ENCODE assay signal across 25 mouse cellular contexts in genomic region chr7:67681078-67681477, GRCm38 (mm10). TPM values are rescaled to one million over a fixed set of nuclear protein-coding genes. Genes with fewer than 3 reads are reported as not detected.
DNase-seq lines count a peak whose midpoint lies in the region; ATAC-seq and TF ChIP-seq lines count a peak whose summit lies in the region.
"Had no signal": no experiment of that assay in that cellular context is flagged by ENCODE, and none has a peak within 500 bp of the region (broad histone marks: within the 10 kb centered on the region; RNA-seq: fewer than 3 reads in every experiment).

No protein-coding gene starts in this region.

- no peaks in the 10 kb centered on the region for H3K9me3 ChIP-seq in heart, embryonic 16.5 days (replicated peaks; ENCODE audit: control insufficient read depth, low read length)
- H3K9me3 ChIP-seq in kidney, postnatal 0 days (replicated peaks; ENCODE audit: low read length), result no peaks in the 10 kb centered on the region
- H3K9me3 ChIP-seq: embryonic facial prominence, embryonic 15.5 days; heart, embryonic 13.5 days; hindbrain, embryonic 13.5 days had no signal

- no peaks in the 10 kb centered on the region for H3K4me1 ChIP-seq in heart, embryonic 16.5 days (ENCODE audit: control insufficient read depth, insufficient read depth, low read length)
- H3K4me1 ChIP-seq in kidney, postnatal 0 days (replicated peaks; ENCODE audit: insufficient read depth, low read length), result no peaks in the 10 kb centered on the region
- H3K4me1 ChIP-seq: embryonic facial prominence, embryonic 12.5 days; embryonic facial prominence, embryonic 15.5 days; hindbrain, embryonic 13.5 days had no signal

- no peaks in the 10 kb centered on the region for H3K27me3 ChIP-seq in heart, embryonic 16.5 days (ENCODE audit: control insufficient read depth, insufficient read depth, low read length)
- H3K27me3 ChIP-seq in kidney, postnatal 0 days (ENCODE audit: insufficient read depth, low read length), result no peaks in the 10 kb centered on the region
- H3K27me3 ChIP-seq in myocyte (ENCODE audit: control insufficient read depth, insufficient read depth, insufficient read length), result no peaks in the 10 kb centered on the region
- H3K27me3 ChIP-seq: CH12.LX; embryonic facial prominence, embryonic 12.5 days; embryonic facial prominence, embryonic 15.5 days; heart, embryonic 13.5 days; hindbrain, embryonic 13.5 days; Patski had no signal

- no peak overlapping the region for H3K4me2 ChIP-seq in heart, embryonic 16.5 days (ENCODE audit: low read depth, low read length)
- no peak overlapping the region for H3K4me2 ChIP-seq in kidney, postnatal 0 days (ENCODE audit: low read length)
- H3K4me2 ChIP-seq in myocyte (ENCODE audit: low read depth), result no peak overlapping the region
- H3K4me2 ChIP-seq: embryonic facial prominence, embryonic 12.5 days; embryonic facial prominence, embryonic 15.5 days; heart, embryonic 13.5 days; hindbrain, embryonic 13.5 days had no signal

- no peak overlapping the region for H3K27ac ChIP-seq in heart, embryonic 16.5 days (ENCODE audit: low read length)
- H3K27ac ChIP-seq in kidney, postnatal 0 days, result no peak overlapping the region
- H3K27ac ChIP-seq: embryonic facial prominence, embryonic 12.5 days; embryonic facial prominence, embryonic 15.5 days; gastrocnemius, adult 2 months; heart, embryonic 13.5 days; hindbrain, embryonic 10.5 days; hindbrain, embryonic 13.5 days had no signal

- TF ChIP-seq POLR2A in myocyte (IDR thresholded peaks at IDR 0.05; ENCODE audit: insufficient read length, low read depth), result no peak

- H3ac ChIP-seq in myocyte (ENCODE audit: control insufficient read depth, insufficient read length), result no peak overlapping the region

- WGBS in heart, embryonic 16.5 days, result 71% methylated on average over 9 of the region's 9 CpGs
- WGBS in kidney, postnatal 0 days, result 51% methylated on average over 9 of the region's 9 CpGs

- no peak overlapping the region for H3K9ac ChIP-seq in heart, embryonic 16.5 days (ENCODE audit: low read length)
- no peak overlapping the region for H3K9ac ChIP-seq in kidney, postnatal 0 days (ENCODE audit: low read depth, low read length)
- H3K9ac ChIP-seq: embryonic facial prominence, embryonic 12.5 days; embryonic facial prominence, embryonic 15.5 days; forebrain, postnatal 0 days; heart, embryonic 13.5 days; hindbrain, embryonic 13.5 days had no signal

- H3K36me3 ChIP-seq in heart, embryonic 16.5 days (ENCODE audit: control insufficient read depth, insufficient read depth), result peaks cover 12% of the 10 kb centered on the region
- H3K36me3 ChIP-seq in kidney, postnatal 0 days (ENCODE audit: insufficient read depth, low read length), result peaks cover 6% of the 10 kb centered on the region; the same call in 1 of the 2 replicates
- H3K36me3 ChIP-seq in myocyte (ENCODE audit: control insufficient read depth, insufficient read depth), result peaks cover 20% of the 10 kb centered on the region
- H3K36me3 ChIP-seq: G1E had no signal

- 0 out of 2 replicates have a peak, but pooled peaks have one; percentile 14 for ATAC-seq in heart, embryonic 16.5 days (replicated peaks; ENCODE audit: extremely low read depth, insufficient read depth, low FRiP score)
- 0 out of 2 replicates have a peak, but pooled peaks have one; percentile 33 for ATAC-seq in kidney, postnatal 0 days (replicated peaks; ENCODE audit: low FRiP score, low read depth)
- ATAC-seq: forebrain, embryonic 14.5 days; forebrain, postnatal 0 days; hindbrain, embryonic 16.5 days; Patski had no signal

- no peak for DNase-seq in heart, adult 18-20 months
- DNase-seq in kidney, postnatal 0 days (ENCODE audit: low spot score), result no peak
- DNase-seq in kidney, postnatal 36 days, result no peak
- DNase-seq in adrenal gland, postnatal 25 days, result no peak
- DNase-seq: adrenal gland, postnatal 10 days; B cell, adult 2 months; cerebellum, adult 11 months; cerebellum, adult 2 months; cerebellum, adult 9-11 months; cerebellum, postnatal 25 days; forebrain, postnatal 0 days; gastrocnemius, adult 2 months; gastrocnemius, postnatal 14 days had no signal

- H3K4me3 ChIP-seq in heart, embryonic 16.5 days (ENCODE audit: low read length), result no peak overlapping the region
- H3K4me3 ChIP-seq in kidney, postnatal 0 days (replicated peaks; ENCODE audit: low read depth, low read length), result no peak overlapping the region
- no peak overlapping the region for H3K4me3 ChIP-seq in myocyte
- H3K4me3 ChIP-seq: embryonic facial prominence, embryonic 12.5 days; embryonic facial prominence, embryonic 15.5 days; gastrocnemius, adult 2 months; heart, embryonic 13.5 days; hindbrain, embryonic 10.5 days; hindbrain, embryonic 13.5 days had no signal

- no peak for TF ChIP-seq CTCF in kidney, postnatal 0 days (IDR thresholded peaks at IDR 0.05; ENCODE audit: low read depth)

- no peaks in the 10 kb centered on the region for H3K79me2 ChIP-seq in myocyte (ENCODE audit: control insufficient read depth, insufficient read depth)

TF ChIP-seq in myocyte, 11 proteins besides CTCF, POLR2A, EP300 and RAD21:
- TF ChIP-seq MYOD1 (IDR thresholded peaks at IDR 0.05; ENCODE audit: control insufficient read depth in 1 of 3, insufficient read length in 2 of 3, low read depth in 2 of 3) (peak in 2 of 3 experiments; percentile 34 to 89), TCF12 (IDR thresholded peaks at IDR 0.05; ENCODE audit: insufficient read depth, poor library complexity, severe bottlenecking) (no peak), MYOG (IDR thresholded peaks at IDR 0.05; ENCODE audit: control insufficient read depth in 1 of 3, insufficient read depth in 1 of 3, insufficient read length in 2 of 3, low read depth in 2 of 3) (peak in 1 of 3 experiments; percentile 52)
TF ChIP-seq in myocyte: peak in this region for 2.

RNA-seq across cellular contexts. Expression of gene Ttc23, which starts 33.9 kb away (rescaled TPM):
- polyA plus RNA-seq in heart, embryonic 16.5 days (2015; fragmentation: Nextera tagmentation; extraction: Ambion mirVana), result 17.5 and 18.1 TPM in 2 replicates
- total RNA-seq in heart, adult 18-20 months (2021), result 10 to 100 TPM; 16.7 to 18.2 TPM
- 25.5 and 25.6 TPM in 2 replicates for polyA plus RNA-seq in kidney, postnatal 0 days (2015; fragmentation: Nextera tagmentation; extraction: Ambion mirVana)
- polyA plus RNA-seq in myocyte (2012; fragmentation: generic; extraction: Trizol), result 14.2 TPM
- total RNA-seq in adrenal gland, postnatal 25 days (2021), result 34.8 and 45.0 TPM in 2 replicates

RNA-seq across cellular contexts. Expression of gene Lrrc28, which starts 36.0 kb away (rescaled TPM):
- polyA plus RNA-seq in heart, embryonic 16.5 days (2015; fragmentation: Nextera tagmentation; extraction: Ambion mirVana), result 10.8 and 13.0 TPM in 2 replicates
- total RNA-seq in heart, adult 18-20 months (2021), result 10 to 100 TPM; 12.8 to 13.9 TPM
- polyA plus RNA-seq in kidney, postnatal 0 days (2015; fragmentation: Nextera tagmentation; extraction: Ambion mirVana), result 19.6 and 20.9 TPM in 2 replicates
- 24.2 TPM for polyA plus RNA-seq in myocyte (2012; fragmentation: generic; extraction: Trizol)
- 14.1 and 22.0 TPM in 2 replicates for total RNA-seq in adrenal gland, postnatal 25 days (2021)
